Mouse (Mus musculus) urinary bladder, postnatal 14 days (tissue): ENCODE measurements around the gene Trappc10.

Source experiments
- DNase-seq: peaks from one replicate; pipeline ENCODE4 v3.0.0; 2021; ENCODE audit warnings: low spot score

Trappc10 gene

DNA sequence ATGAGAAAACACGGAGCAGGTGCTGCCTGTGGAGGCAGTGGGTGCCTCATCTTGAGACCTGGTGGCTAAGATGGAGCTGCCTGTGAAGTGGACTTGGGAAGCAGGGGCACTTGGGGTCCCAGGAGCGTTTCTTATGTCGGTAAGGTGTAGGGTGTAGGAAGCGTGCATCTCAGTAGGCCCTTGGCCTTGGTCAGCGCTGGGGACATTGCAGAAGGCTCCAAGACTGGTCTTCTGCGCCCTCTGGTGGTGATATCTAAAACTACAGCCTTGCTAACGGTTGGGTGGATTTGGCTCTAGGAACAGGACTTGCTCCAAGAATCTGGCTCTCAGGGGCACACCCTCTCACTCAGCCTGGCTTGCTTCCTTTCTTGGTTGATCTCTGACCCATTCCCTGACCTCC, 84.5 kb downstream of the Trappc10 start:
- peak; percentile 91 for DNase-seq

DNA sequence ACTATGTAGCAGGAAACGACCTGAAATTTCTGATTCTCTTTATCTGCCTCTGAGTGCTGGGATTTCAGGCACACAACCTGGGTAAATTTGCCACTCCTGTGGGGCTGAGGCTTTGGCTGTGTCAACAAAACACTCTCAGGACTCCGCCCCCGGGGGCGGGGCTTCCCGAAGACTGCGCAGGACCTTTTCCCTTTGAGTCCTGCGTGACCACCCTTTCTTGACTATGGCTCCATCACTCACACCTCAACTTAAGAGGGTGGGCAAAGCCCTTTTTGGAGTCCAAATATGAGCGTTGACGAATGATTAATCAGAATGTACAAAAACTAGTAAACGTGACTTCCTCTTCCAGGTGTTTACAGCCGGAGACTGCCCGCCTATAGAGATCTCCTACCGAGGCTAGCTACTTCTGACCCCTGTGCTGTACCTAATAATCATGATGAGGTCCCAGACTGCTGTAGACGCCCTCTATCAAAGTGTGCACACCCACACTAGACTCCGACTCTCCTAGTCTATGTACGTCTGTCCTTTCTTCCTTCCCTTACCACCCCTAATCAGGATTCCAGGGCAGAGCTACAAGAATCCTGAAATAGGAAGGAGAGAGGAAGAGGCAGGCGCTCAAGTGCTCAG, 85.1 kb downstream of the Trappc10 start:
- peak; percentile 84 for DNase-seq

DNA sequence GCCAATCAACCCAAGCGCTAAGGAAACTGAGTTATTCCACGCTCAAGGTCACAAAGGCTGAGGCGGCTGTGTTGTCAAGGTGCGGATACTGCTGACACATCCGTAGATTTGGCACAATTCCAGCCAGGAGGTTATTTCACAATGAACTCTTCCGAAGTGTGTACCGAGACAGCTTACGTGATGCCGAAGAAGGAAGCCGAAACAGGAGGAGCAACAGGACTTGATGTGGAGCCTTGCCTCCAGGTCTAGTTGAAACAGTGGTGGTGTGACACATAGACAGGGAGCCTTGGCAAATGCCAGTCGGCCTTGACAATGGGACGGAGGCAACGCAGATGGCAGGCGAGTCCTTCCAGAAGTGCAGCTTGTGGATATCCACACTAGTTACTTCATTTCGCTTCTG, 86.4 kb downstream of the Trappc10 start:
- no peak for DNase-seq

GRCm38 (mm10) chr10:78156926-78157325, 87.5 kb downstream of the Trappc10 start:
- no peak for DNase-seq

DNA sequence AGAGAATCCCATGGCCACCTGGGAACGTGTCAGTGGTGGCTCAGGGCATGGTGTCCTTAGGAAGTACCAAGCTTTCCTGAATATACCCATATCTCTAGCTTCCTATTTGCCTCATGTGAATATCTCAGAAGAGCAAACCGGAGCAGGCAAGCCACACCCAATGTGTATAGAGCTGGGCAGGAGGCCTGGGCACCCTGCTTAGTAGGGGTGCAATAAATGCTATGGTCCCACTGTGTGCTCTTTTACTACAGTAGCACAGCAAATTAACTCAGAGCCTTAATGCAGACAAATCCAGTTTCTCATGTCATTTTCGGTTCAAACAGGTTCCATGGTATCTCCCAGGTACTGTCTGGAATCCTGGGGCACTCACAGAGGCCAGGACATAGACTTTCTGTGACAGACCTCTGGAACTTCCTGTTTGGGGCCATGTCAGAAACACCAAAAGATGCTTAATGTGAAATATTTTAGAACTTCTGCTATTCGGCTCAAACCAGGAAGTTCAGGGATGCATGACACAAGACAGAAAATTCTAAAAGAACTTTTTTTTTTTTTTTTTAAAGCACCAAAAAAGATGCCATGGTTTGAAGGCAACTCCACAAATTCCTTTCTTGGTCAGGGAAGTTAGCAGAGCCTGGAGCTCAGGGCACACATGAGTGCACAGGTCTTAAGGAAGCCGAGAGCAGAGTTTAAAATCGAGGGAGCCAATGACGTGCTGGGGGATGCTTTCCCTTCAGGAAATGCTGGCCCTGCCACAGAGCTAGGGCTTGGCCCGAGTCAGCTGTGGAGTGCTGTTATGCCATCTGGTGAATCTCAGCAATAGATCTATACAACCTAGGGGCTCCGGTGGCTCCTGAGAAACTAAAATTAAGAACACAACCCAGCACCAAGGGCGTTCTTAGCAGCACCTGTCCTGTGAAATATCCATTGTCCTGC, 95.3 kb downstream of the Trappc10 start:
- DNase-seq = no peak

DNA sequence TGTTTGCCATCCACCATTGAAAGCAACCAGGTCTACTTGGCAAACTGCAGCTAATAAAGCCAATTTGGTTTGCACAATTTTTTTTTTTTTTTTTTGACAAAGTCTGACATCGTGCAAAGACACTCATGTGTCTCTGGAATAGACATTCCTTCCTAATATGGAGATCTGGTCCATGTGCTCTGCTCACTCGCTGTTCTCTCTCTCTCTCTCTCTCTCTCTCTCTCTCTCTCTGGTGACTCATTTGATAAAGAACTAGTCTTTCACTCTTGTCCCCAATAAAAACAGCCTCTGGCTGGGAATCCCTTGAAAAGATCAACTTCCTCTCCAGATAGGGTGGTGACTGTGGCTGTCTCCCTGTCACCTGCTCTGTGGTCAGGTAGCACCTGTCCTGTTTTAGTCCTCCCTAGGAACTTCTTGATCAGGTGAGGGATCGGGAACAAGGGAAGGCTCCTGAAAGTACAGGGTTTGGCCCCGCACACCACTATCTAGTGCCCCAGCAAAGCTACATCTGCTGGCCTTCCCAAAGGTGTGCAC, 96.5 kb downstream of the Trappc10 start:
- DNase-seq = no peak

DNA sequence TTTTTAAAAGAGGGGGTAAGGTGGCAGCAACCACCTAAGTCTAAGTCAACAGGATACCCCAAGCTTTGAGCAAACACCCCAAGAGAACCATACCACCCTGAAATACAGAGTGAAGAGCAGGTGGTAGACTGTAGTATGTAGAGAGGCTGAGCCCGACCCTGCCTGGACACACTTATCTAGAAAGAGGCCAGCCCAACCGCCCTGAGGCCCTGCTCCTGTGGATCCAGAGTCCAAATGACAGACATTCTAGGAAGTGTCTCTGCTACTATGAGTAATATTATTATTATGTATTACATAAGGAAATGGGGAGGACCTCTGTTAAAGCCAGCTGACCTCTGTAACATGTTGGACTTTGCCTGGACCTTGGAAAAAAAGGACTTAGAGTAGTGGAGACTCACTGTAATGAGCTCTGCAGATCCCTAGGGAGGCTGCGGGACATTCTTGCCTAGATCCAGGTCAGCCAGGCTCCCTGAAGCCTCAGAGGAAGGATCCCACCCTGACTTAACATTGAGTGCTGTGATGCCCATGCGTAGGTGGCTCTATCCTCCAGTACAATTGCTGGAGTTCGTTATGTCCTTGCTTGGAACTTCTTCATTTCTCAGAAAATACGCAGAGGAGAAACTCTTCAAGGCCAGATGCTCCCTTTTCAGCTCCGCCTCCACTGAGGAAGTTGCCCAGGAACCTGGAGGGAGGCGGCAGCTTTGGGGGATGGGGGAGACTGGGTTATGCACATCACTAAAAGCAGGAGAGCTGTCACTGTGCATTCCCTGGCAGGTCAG, 100.5 kb downstream of the Trappc10 start:
- no peak for DNase-seq

- DNase-seq = no peak
These were observed 103.6 kb downstream of the Trappc10 start for GRCm38 (mm10) chr10:78140843-78141242.

- DNase-seq = no peak
These were observed 104.2 kb downstream of the Trappc10 start for GRCm38 (mm10) chr10:78140251-78140600.

- no peak for DNase-seq
These were observed 104.7 kb downstream of the Trappc10 start for GRCm38 (mm10) chr10:78139572-78140250.

- peak; percentile 69 for DNase-seq
These were observed 105.5 kb downstream of the Trappc10 start for GRCm38 (mm10) chr10:78138812-78139523.

DNA sequence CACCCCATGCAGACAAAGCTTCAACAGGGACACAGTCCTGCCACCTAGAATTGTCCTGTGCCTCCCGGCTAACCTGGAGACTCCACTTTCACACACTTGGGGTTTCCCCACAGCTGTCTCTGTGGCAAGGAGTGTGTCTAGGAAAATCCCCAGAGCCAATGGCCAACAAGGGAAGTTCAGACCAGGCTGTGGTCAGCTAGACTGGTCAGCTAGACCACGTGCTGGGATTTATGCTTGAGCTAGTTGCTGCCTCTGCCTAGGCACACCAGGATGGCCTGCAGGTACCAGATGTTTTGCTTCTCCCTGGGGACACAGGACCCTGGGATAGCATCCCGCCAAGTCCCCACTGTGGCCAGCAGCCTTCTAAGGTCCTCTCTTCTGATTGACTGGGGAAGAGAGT, 107.2 kb downstream of the Trappc10 start:
- DNase-seq = no peak
